ENCODE assay signal across 8 mouse cellular contexts in the genomic region with DNA sequence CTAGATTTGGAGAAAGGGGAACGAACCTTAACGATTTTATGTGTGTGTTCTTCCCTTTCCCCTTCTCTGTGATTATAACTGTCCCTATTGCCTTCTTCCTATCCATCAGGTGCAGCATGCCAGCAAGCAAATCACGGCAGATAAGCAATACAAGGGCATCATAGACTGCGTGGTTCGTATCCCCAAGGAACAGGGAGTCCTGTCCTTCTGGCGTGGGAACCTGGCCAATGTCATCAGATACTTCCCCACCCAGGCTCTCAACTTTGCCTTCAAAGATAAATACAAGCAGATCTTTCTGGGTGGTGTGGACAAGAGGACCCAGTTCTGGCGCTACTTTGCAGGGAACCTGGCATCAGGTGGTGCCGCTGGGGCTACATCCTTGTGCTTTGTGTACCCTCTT. TPM values are rescaled to one million over a fixed set of nuclear protein-coding genes. Genes with fewer than 3 reads are reported as not detected.
DNase-seq lines count a peak whose midpoint lies in the region; ATAC-seq and TF ChIP-seq lines count a peak whose summit lies in the region.
"Not testable (repeated sequence)": the region's sequence is repeated elsewhere in the genome, so short reads cannot be mapped to it uniquely, and the experiment has no call there.
"Had no signal": no experiment of that assay in that cellular context is flagged by ENCODE, and none has a peak within 500 bp of the region (broad histone marks: within the 10 kb centered on the region; RNA-seq: fewer than 3 reads in every experiment).

No protein-coding gene starts in this region.

- not testable (repeated sequence) for ATAC-seq in forebrain, embryonic 15.5 days (replicated peaks); heart, postnatal 0 days (ENCODE audit: insufficient read depth, low read depth); kidney, embryonic 14.5 days (ENCODE audit: low FRiP score, low TSS enrichment); liver, embryonic 12.5 days

- H3K4me2 ChIP-seq in forebrain, embryonic 15.5 days (replicated peaks) = peak overlapping the region; percentile 46
- peak overlapping the region; percentile 61 for H3K4me2 ChIP-seq in heart, postnatal 0 days (ENCODE audit: low read depth, low read length)
- H3K4me2 ChIP-seq in kidney, embryonic 14.5 days (replicated peaks; ENCODE audit: low read depth, low read length) = peak overlapping the region; percentile 44
- peak overlapping the region; percentile 74 for H3K4me2 ChIP-seq in liver, embryonic 12.5 days

- DNase-seq in heart, postnatal 0 days (ENCODE audit: low spot score); midbrain, embryonic 10.5 days (ENCODE audit: low spot score): not testable (repeated sequence)

- peak overlapping the region; percentile 90 for H3K4me3 ChIP-seq in cortical plate, adult 2 months (ENCODE audit: insufficient read depth, low read length)
- H3K4me3 ChIP-seq in forebrain, embryonic 15.5 days = peak overlapping the region; percentile 55
- H3K4me3 ChIP-seq in heart, postnatal 0 days (ENCODE audit: low read depth, low read length) = peak overlapping the region; percentile 79
- peak overlapping the region; percentile 59 for H3K4me3 ChIP-seq in kidney, embryonic 14.5 days (ENCODE audit: low read length)
- peak overlapping the region; percentile 76 for H3K4me3 ChIP-seq in liver, embryonic 12.5 days
- H3K4me3 ChIP-seq in midbrain, embryonic 10.5 days = peak overlapping the region; percentile 69
- peak overlapping the region; percentile 96 for H3K4me3 ChIP-seq in olfactory bulb, adult 2 months (ENCODE audit: insufficient read depth, low read depth, low read length)

- peak overlapping the region; percentile 62 for H3K9ac ChIP-seq in forebrain, embryonic 15.5 days (replicated peaks)
- H3K9ac ChIP-seq in heart, postnatal 0 days (replicated peaks; ENCODE audit: low read depth, low read length) = peak overlapping the region; percentile 28; the same call in 1 of the 2 replicates
- H3K9ac ChIP-seq in kidney, embryonic 14.5 days (ENCODE audit: low read depth, low read length) = peak overlapping the region; percentile 79
- peak overlapping the region; percentile 81 for H3K9ac ChIP-seq in liver, embryonic 12.5 days

- H3K4me1 ChIP-seq in cortical plate, adult 2 months (ENCODE audit: control insufficient read depth, insufficient read depth, low read length); forebrain, embryonic 15.5 days; heart, postnatal 0 days (ENCODE audit: control insufficient read depth, insufficient read depth); kidney, embryonic 14.5 days (ENCODE audit: control insufficient read depth, insufficient read depth, low read length); liver, embryonic 12.5 days; olfactory bulb, adult 2 months (ENCODE audit: control insufficient read depth, insufficient read depth, low read length): not testable (repeated sequence)
- H3K4me1 ChIP-seq in midbrain, embryonic 10.5 days = peaks cover 14% of the 10 kb centered on the region

- 76% methylated on average over 8 of the region's 8 CpGs for WGBS in forebrain, embryonic 15.5 days
- WGBS in heart, postnatal 0 days = 45% methylated on average over 8 of the region's 8 CpGs
- WGBS in kidney, embryonic 14.5 days = 70% methylated on average over 8 of the region's 8 CpGs
- 52% methylated on average over 8 of the region's 8 CpGs for WGBS in liver, embryonic 12.5 days (ENCODE audit: insufficient replicate concordance)
- 79% methylated on average over 8 of the region's 8 CpGs for WGBS in midbrain, embryonic 10.5 days
- WGBS in olfactory bulb, adult 2 months = 38% methylated on average over 8 of the region's 8 CpGs

- TF ChIP-seq EP300 in heart, postnatal 0 days (IDR thresholded peaks at IDR 0.05; ENCODE audit: low read depth) = not testable (repeated sequence)

- TF ChIP-seq CTCF in cortical plate, adult 2 months (IDR thresholded peaks at IDR 0.05; ENCODE audit: extremely low read depth, insufficient read depth, low read length); heart, postnatal 0 days (IDR thresholded peaks at IDR 0.05; ENCODE audit: low read depth); olfactory bulb, adult 2 months (IDR thresholded peaks at IDR 0.05; ENCODE audit: insufficient read depth, low read depth, low read length): not testable (repeated sequence)

- not testable (repeated sequence) for H3K36me3 ChIP-seq in forebrain, embryonic 15.5 days
- peaks cover 10% of the 10 kb centered on the region for H3K36me3 ChIP-seq in heart, postnatal 0 days (replicated peaks; ENCODE audit: control insufficient read depth, insufficient read depth, low read length)
- H3K36me3 ChIP-seq in kidney, embryonic 14.5 days (ENCODE audit: control insufficient read depth, insufficient read depth, low read length) = peaks cover 10% of the 10 kb centered on the region
- H3K36me3 ChIP-seq in liver, embryonic 12.5 days = peaks cover 17% of the 10 kb centered on the region
- peaks cover 20% of the 10 kb centered on the region for H3K36me3 ChIP-seq in midbrain, embryonic 10.5 days

- H3K27ac ChIP-seq in cortical plate, adult 2 months (ENCODE audit: insufficient read depth, low read length) = peak overlapping the region; percentile 70
- peak overlapping the region; percentile 87; the same call in 1 of the 2 replicates for H3K27ac ChIP-seq in forebrain, embryonic 15.5 days (replicated peaks)
- H3K27ac ChIP-seq in heart, postnatal 0 days (ENCODE audit: low read depth) = peak overlapping the region; percentile 96; the same call in 1 of the 2 replicates
- not testable (repeated sequence) for H3K27ac ChIP-seq in kidney, embryonic 14.5 days (ENCODE audit: low read depth, low read length)
- H3K27ac ChIP-seq in liver, embryonic 12.5 days = peak overlapping the region; percentile 91; the same call in 1 of the 2 replicates
- peak overlapping the region; percentile 89; the same call in 1 of the 2 replicates for H3K27ac ChIP-seq in midbrain, embryonic 10.5 days (replicated peaks)
- H3K27ac ChIP-seq in olfactory bulb, adult 2 months (ENCODE audit: insufficient read depth, low read depth, low read length) = peak overlapping the region; percentile 98; the same call in 1 of the 2 replicates

- H3K27me3 ChIP-seq in forebrain, embryonic 15.5 days; heart, postnatal 0 days (ENCODE audit: control insufficient read depth, insufficient read depth, low read length); kidney, embryonic 14.5 days (ENCODE audit: control insufficient read depth, insufficient read depth, low read length); liver, embryonic 12.5 days (replicated peaks); midbrain, embryonic 10.5 days (ENCODE audit: low read depth, poor library complexity, severe bottlenecking): not testable (repeated sequence)

- TF ChIP-seq POLR2A in cortical plate, adult 2 months (IDR thresholded peaks at IDR 0.05; ENCODE audit: extremely low read depth, insufficient read depth, low read length); olfactory bulb, adult 2 months (IDR thresholded peaks at IDR 0.05; ENCODE audit: insufficient read depth, low read depth, low read length): not testable (repeated sequence)

- H3K9me3 ChIP-seq in forebrain, embryonic 15.5 days; heart, postnatal 0 days (replicated peaks; ENCODE audit: control insufficient read depth, low read length); kidney, embryonic 14.5 days (ENCODE audit: control insufficient read depth, low read length); liver, embryonic 12.5 days (replicated peaks); midbrain, embryonic 10.5 days (replicated peaks): not testable (repeated sequence)

RNA-seq across cellular contexts. Expression of a gene that starts 1.3 kb away (rescaled TPM):
- polyA plus RNA-seq in cortical plate, adult 2 months (2012; rRNA removed) = 418 and 428 TPM in 2 replicates
- polyA plus RNA-seq in forebrain, embryonic 15.5 days (2015; fragmentation: Nextera tagmentation; extraction: Ambion mirVana) = 483 and 523 TPM in 2 replicates
- 1,399 and 1,635 TPM in 2 replicates for total RNA-seq in heart, postnatal 0 days (2014; rRNA removed; ENCODE audit: low replicate concordance)
- polyA plus RNA-seq in heart, postnatal 0 days (2015; fragmentation: Nextera tagmentation; extraction: Ambion mirVana) = 1,751 and 1,760 TPM in 2 replicates
- 838 and 851 TPM in 2 replicates for polyA plus RNA-seq in kidney, embryonic 14.5 days (2014; fragmentation: Nextera tagmentation; extraction: Ambion mirVana)
- 641 and 655 TPM in 2 replicates for polyA plus RNA-seq in liver, embryonic 12.5 days (2016; fragmentation: Nextera tagmentation; extraction: Ambion mirVana)
- 854 and 880 TPM in 2 replicates for polyA plus RNA-seq in midbrain, embryonic 10.5 days (2016; fragmentation: Nextera tagmentation; extraction: Ambion mirVana)
- 502 TPM in 1 of 2 replicates, not detected in the other for polyA plus RNA-seq in olfactory bulb, adult 2 months (2012; ENCODE audit: insufficient read depth, insufficient read length, low replicate concordance, missing spikeins)

RNA-seq across cellular contexts. Expression of a gene that starts 53.3 kb away (rescaled TPM):
- 0.44 and 0.81 TPM in 2 replicates for polyA plus RNA-seq in cortical plate, adult 2 months (2012; rRNA removed)
- polyA plus RNA-seq in forebrain, embryonic 15.5 days (2015; fragmentation: Nextera tagmentation; extraction: Ambion mirVana) = 0.60 and 0.70 TPM in 2 replicates
- total RNA-seq in heart, postnatal 0 days (2014; rRNA removed; ENCODE audit: low replicate concordance) = 2.7 TPM in 1 of 2 replicates, not detected in the other
- 2.0 and 2.2 TPM in 2 replicates for polyA plus RNA-seq in heart, postnatal 0 days (2015; fragmentation: Nextera tagmentation; extraction: Ambion mirVana)
- polyA plus RNA-seq in kidney, embryonic 14.5 days (2014; fragmentation: Nextera tagmentation; extraction: Ambion mirVana) = 2.2 and 3.4 TPM in 2 replicates
- polyA plus RNA-seq in liver, embryonic 12.5 days (2016; fragmentation: Nextera tagmentation; extraction: Ambion mirVana) = 1.0 and 1.2 TPM in 2 replicates
- 0.99 and 1.6 TPM in 2 replicates for polyA plus RNA-seq in midbrain, embryonic 10.5 days (2016; fragmentation: Nextera tagmentation; extraction: Ambion mirVana)
- polyA plus RNA-seq in olfactory bulb, adult 2 months (2012; ENCODE audit: insufficient read depth, insufficient read length, low replicate concordance, missing spikeins) = not detected in 2 replicates
- total RNA-seq: heart, postnatal 25 days had no signal

Comparison
In these comparisons a context has a peak if more than half of its experiments do, and no peak if none do; other contexts are left out.
1. H3K9ac ChIP-seq: peak in every context shown above with its lines; median percentile 81 in liver, embryonic 12.5 days; 79 in kidney, embryonic 14.5 days; 62 in forebrain, embryonic 15.5 days; 28 in heart, postnatal 0 days.